27 mouse cellular contexts compared by ENCODE assay signal in genomic region chr5:138742281-138742680, GRCm38 (mm10). TPM values are rescaled to one million over a fixed set of nuclear protein-coding genes. Genes with fewer than 3 reads are reported as not detected.
DNase-seq lines count a peak whose midpoint lies in the region; ATAC-seq and TF ChIP-seq lines count a peak whose summit lies in the region.
"Had no signal": no experiment of that assay in that cellular context is flagged by ENCODE, and none has a peak within 500 bp of the region (broad histone marks: within the 10 kb centered on the region; RNA-seq: fewer than 3 reads in every experiment).

No protein-coding gene starts in this region.

- no peak overlapping the region for H3K27ac ChIP-seq in hindbrain, postnatal 0 days
- H3K27ac ChIP-seq in hindbrain, embryonic 16.5 days (ENCODE audit: low read depth, low read length): no peak overlapping the region
- H3K27ac ChIP-seq in forebrain, embryonic 15.5 days (replicated peaks): peak overlapping the region; percentile 66
- no peak overlapping the region for H3K27ac ChIP-seq in intestine, embryonic 16.5 days (ENCODE audit: low read length)
- peak overlapping the region; percentile 24; the same call in 1 of the 2 replicates for H3K27ac ChIP-seq in neural tube, embryonic 15.5 days (replicated peaks)
- H3K27ac ChIP-seq: embryonic facial prominence, embryonic 15.5 days; hindbrain, embryonic 10.5 days; left cerebral cortex, adult 2 months; limb, embryonic 15.5 days; liver, embryonic 14.5 days; lung, embryonic 15.5 days; midbrain, embryonic 15.5 days had no signal

- no peak overlapping the region for H3K4me3 ChIP-seq in hindbrain, postnatal 0 days (ENCODE audit: low read length)
- no peak overlapping the region for H3K4me3 ChIP-seq in hindbrain, embryonic 16.5 days (ENCODE audit: low read length)
- no peak overlapping the region for H3K4me3 ChIP-seq in forebrain, embryonic 15.5 days
- no peak overlapping the region for H3K4me3 ChIP-seq in intestine, embryonic 16.5 days (ENCODE audit: low read length)
- no peak overlapping the region for H3K4me3 ChIP-seq in neural tube, embryonic 15.5 days (replicated peaks)
- H3K4me3 ChIP-seq: embryonic facial prominence, embryonic 15.5 days; heart, embryonic 12.5 days; hindbrain, embryonic 10.5 days; left cerebral cortex, adult 2 months; limb, embryonic 15.5 days; lung, embryonic 15.5 days; megakaryocyte, embryonic 14.5 days; midbrain, embryonic 15.5 days had no signal

- H3K4me2 ChIP-seq in hindbrain, postnatal 0 days (ENCODE audit: low read depth, low read length): no peak overlapping the region
- H3K4me2 ChIP-seq in hindbrain, embryonic 16.5 days (ENCODE audit: low read length): no peak overlapping the region
- no peak overlapping the region for H3K4me2 ChIP-seq in forebrain, embryonic 15.5 days (replicated peaks)
- no peak overlapping the region for H3K4me2 ChIP-seq in intestine, embryonic 16.5 days (ENCODE audit: low read depth, low read length)
- no peak overlapping the region for H3K4me2 ChIP-seq in neural tube, embryonic 15.5 days
- H3K4me2 ChIP-seq: embryonic facial prominence, embryonic 15.5 days; heart, embryonic 12.5 days; limb, embryonic 15.5 days; lung, embryonic 15.5 days; midbrain, embryonic 15.5 days had no signal

- H3K27me3 ChIP-seq in hindbrain, postnatal 0 days (ENCODE audit: insufficient read depth, low read length): no peaks in the 10 kb centered on the region
- H3K27me3 ChIP-seq in hindbrain, embryonic 16.5 days (replicated peaks; ENCODE audit: control insufficient read depth, insufficient read depth, low read length): no peaks in the 10 kb centered on the region
- no peaks in the 10 kb centered on the region for H3K27me3 ChIP-seq in forebrain, embryonic 15.5 days
- H3K27me3 ChIP-seq in intestine, embryonic 16.5 days (replicated peaks; ENCODE audit: control insufficient read depth, insufficient read depth, low read length): no peaks in the 10 kb centered on the region
- no peaks in the 10 kb centered on the region for H3K27me3 ChIP-seq in neural tube, embryonic 15.5 days (replicated peaks)
- H3K27me3 ChIP-seq: embryonic facial prominence, embryonic 15.5 days; limb, embryonic 15.5 days; lung, embryonic 15.5 days; midbrain, embryonic 15.5 days had no signal

- H3K4me1 ChIP-seq in hindbrain, postnatal 0 days (ENCODE audit: insufficient read depth, low read length): no peaks in the 10 kb centered on the region
- peaks cover 7% of the 10 kb centered on the region; the same call in 1 of the 2 replicates for H3K4me1 ChIP-seq in hindbrain, embryonic 16.5 days (ENCODE audit: control insufficient read depth, insufficient read depth, low read depth, low read length)
- peaks cover 28% of the 10 kb centered on the region for H3K4me1 ChIP-seq in forebrain, embryonic 15.5 days
- 0 out of 2 replicates have a peak, but pooled peaks cover 2% of the 10 kb centered on the region for H3K4me1 ChIP-seq in intestine, embryonic 16.5 days (ENCODE audit: control insufficient read depth, insufficient read depth, low read length)
- peaks cover 21% of the 10 kb centered on the region for H3K4me1 ChIP-seq in neural tube, embryonic 15.5 days
- H3K4me1 ChIP-seq: embryonic facial prominence, embryonic 15.5 days; hindbrain, embryonic 10.5 days; lung, embryonic 15.5 days; megakaryocyte, embryonic 14.5 days had no signal

- TF ChIP-seq CTCF in hindbrain, postnatal 0 days (IDR thresholded peaks at IDR 0.05; ENCODE audit: low read depth): no peak

- no peak for DNase-seq in hindbrain, postnatal 0 days (ENCODE audit: low spot score)
- no peak for DNase-seq in gastrocnemius, adult 8-10 months (ENCODE audit: low spot score in 2 of 2)
- no peak for DNase-seq in heart, adult 8-10 months (ENCODE audit: low spot score)
- DNase-seq: adrenal gland, postnatal 10 days; cerebellum, adult 9-10 months; gastrocnemius, postnatal 14 days; heart, adult 11 months; heart, postnatal 10 days; kidney, adult 18-20 months; lung, postnatal 36 days; thymus, adult 18-20 months; thymus, postnatal 36 days had no signal

- no peaks in the 10 kb centered on the region for H3K36me3 ChIP-seq in hindbrain, postnatal 0 days (ENCODE audit: insufficient read depth, low read length)
- no peaks in the 10 kb centered on the region for H3K36me3 ChIP-seq in hindbrain, embryonic 16.5 days (ENCODE audit: control insufficient read depth, insufficient read depth, low read length)
- H3K36me3 ChIP-seq in forebrain, embryonic 15.5 days: no peaks in the 10 kb centered on the region
- no peaks in the 10 kb centered on the region for H3K36me3 ChIP-seq in intestine, embryonic 16.5 days (ENCODE audit: control insufficient read depth, insufficient read depth, low read length)
- no peaks in the 10 kb centered on the region for H3K36me3 ChIP-seq in neural tube, embryonic 15.5 days
- H3K36me3 ChIP-seq: embryonic facial prominence, embryonic 15.5 days; heart, embryonic 12.5 days; hindbrain, embryonic 10.5 days; limb, embryonic 15.5 days; lung, embryonic 15.5 days; midbrain, embryonic 15.5 days had no signal

- 0 out of 2 replicates have a peak, but pooled peaks cover 2% of the 10 kb centered on the region for H3K9me3 ChIP-seq in hindbrain, postnatal 0 days (ENCODE audit: low read length)
- H3K9me3 ChIP-seq in hindbrain, embryonic 16.5 days (ENCODE audit: control insufficient read depth, low read length): no peaks in the 10 kb centered on the region
- no peaks in the 10 kb centered on the region for H3K9me3 ChIP-seq in forebrain, embryonic 15.5 days
- H3K9me3 ChIP-seq in intestine, embryonic 16.5 days (ENCODE audit: control insufficient read depth, low read length): peaks cover 5% of the 10 kb centered on the region
- H3K9me3 ChIP-seq in neural tube, embryonic 15.5 days (replicated peaks): no peaks in the 10 kb centered on the region
- H3K9me3 ChIP-seq: embryonic facial prominence, embryonic 15.5 days; hindbrain, embryonic 10.5 days; limb, embryonic 15.5 days; lung, embryonic 15.5 days; midbrain, embryonic 15.5 days had no signal

- ATAC-seq in hindbrain, postnatal 0 days: 0 out of 2 replicates have a peak, but pooled peaks have one; percentile 7
- ATAC-seq in hindbrain, embryonic 16.5 days: no peak
- peak; percentile 57; the same call in 1 of the 2 replicates for ATAC-seq in forebrain, embryonic 15.5 days (replicated peaks)
- ATAC-seq in intestine, embryonic 16.5 days: peak; percentile 52; the same call in 1 of the 2 replicates
- peak; percentile 66 for ATAC-seq in neural tube, embryonic 15.5 days (ENCODE audit: low FRiP score)
- ATAC-seq: activated CD4-positive, CD25-positive, alpha-beta regulatory T cell, adult 4 months; midbrain, embryonic 15.5 days had no signal

- no peak overlapping the region for H3K9ac ChIP-seq in hindbrain, postnatal 0 days (replicated peaks; ENCODE audit: low read length)
- no peak overlapping the region for H3K9ac ChIP-seq in hindbrain, embryonic 16.5 days (ENCODE audit: low read depth, low read length)
- no peak overlapping the region for H3K9ac ChIP-seq in forebrain, embryonic 15.5 days (replicated peaks)
- no peak overlapping the region for H3K9ac ChIP-seq in intestine, embryonic 16.5 days (ENCODE audit: low read depth, low read length)
- no peak overlapping the region for H3K9ac ChIP-seq in neural tube, embryonic 15.5 days (replicated peaks)
- H3K9ac ChIP-seq: embryonic facial prominence, embryonic 15.5 days; heart, embryonic 12.5 days; limb, embryonic 15.5 days; liver, embryonic 14.5 days; lung, embryonic 15.5 days; midbrain, embryonic 15.5 days had no signal

- WGBS in hindbrain, postnatal 0 days: 70% methylated on average over 5 of the region's 5 CpGs
- WGBS in hindbrain, embryonic 16.5 days: 67% methylated on average over 5 of the region's 5 CpGs
- 57% methylated on average over 5 of the region's 5 CpGs for WGBS in forebrain, embryonic 15.5 days
- WGBS in intestine, embryonic 16.5 days: 42% methylated on average over 5 of the region's 5 CpGs
- WGBS in neural tube, embryonic 15.5 days: 27% methylated on average over 5 of the region's 5 CpGs

RNA-seq across cellular contexts. Expression of gene Fam20c, which starts 12.0 kb away (rescaled TPM):
- 96.4 and 99.4 TPM in 2 replicates for total RNA-seq in hindbrain, postnatal 0 days (2014; rRNA removed)
- polyA plus RNA-seq in hindbrain, postnatal 0 days (2015; fragmentation: Nextera tagmentation; extraction: Ambion mirVana): 52.5 and 53.9 TPM in 2 replicates
- polyA plus RNA-seq in hindbrain, embryonic 16.5 days (2015; fragmentation: Nextera tagmentation; extraction: Ambion mirVana): 44.0 and 48.9 TPM in 2 replicates
- polyA plus RNA-seq in forebrain, embryonic 15.5 days (2015; fragmentation: Nextera tagmentation; extraction: Ambion mirVana): 43.7 and 47.3 TPM in 2 replicates
- 3.4 and 3.6 TPM in 2 replicates for polyA plus RNA-seq in intestine, embryonic 16.5 days (2015; fragmentation: Nextera tagmentation; extraction: Ambion mirVana)
- polyA plus RNA-seq in neural tube, embryonic 15.5 days (2015; fragmentation: Nextera tagmentation; extraction: Ambion mirVana): 43.6 and 57.9 TPM in 2 replicates
- 10 to 100 TPM; 12.8 to 30.8 (median 19.1) TPM for total RNA-seq in gastrocnemius, adult 8-10 months (2022)
- total RNA-seq in heart, adult 8-10 months (2022): 10 to 100 TPM; 11.6 to 16.9 (median 14.3) TPM
- total RNA-seq: MEL had no signal
- polyA plus RNA-seq: activated CD4-positive, CD25-positive, alpha-beta regulatory T cell, adult 4 months had no signal

Comparison
In these comparisons a context has a peak if more than half of its experiments do, and no peak if none do; other contexts are left out.
1. H3K27ac ChIP-seq: peak in forebrain, embryonic 15.5 days (single experiment) and neural tube, embryonic 15.5 days (single experiment); none in hindbrain, postnatal 0 days (single experiment), hindbrain, embryonic 16.5 days (single experiment) and intestine, embryonic 16.5 days (single experiment).